Mouse (Mus musculus) heart, postnatal 36 days (tissue): Measurements from ENCODE around the gene Micall1. TPM values are rescaled to one million over a fixed set of nuclear protein-coding genes. Genes with fewer than 3 reads are reported as not detected.

ENCODE experiments used
- DNase-seq, 2 experiments: peaks; one replicate each; pipeline ENCODE4 v3.0.0; 2021 to 2022
- intact Hi-C: fragments of 180-260 bp; cut with DNase I; formaldehyde crosslinking; loops from one replicate; pipeline ENCODE4 v1.15.1; 2025
- total RNA-seq, 2 experiments: library from RNA; stranded (reverse); gene quantifications; 2 replicates each; pipeline ENCODE4 v1.2.3; 2021

Gene Micall1
- total RNA-seq, 2 experiments from 2014 or later, result 39.0 to 50.1 TPM

DNA sequence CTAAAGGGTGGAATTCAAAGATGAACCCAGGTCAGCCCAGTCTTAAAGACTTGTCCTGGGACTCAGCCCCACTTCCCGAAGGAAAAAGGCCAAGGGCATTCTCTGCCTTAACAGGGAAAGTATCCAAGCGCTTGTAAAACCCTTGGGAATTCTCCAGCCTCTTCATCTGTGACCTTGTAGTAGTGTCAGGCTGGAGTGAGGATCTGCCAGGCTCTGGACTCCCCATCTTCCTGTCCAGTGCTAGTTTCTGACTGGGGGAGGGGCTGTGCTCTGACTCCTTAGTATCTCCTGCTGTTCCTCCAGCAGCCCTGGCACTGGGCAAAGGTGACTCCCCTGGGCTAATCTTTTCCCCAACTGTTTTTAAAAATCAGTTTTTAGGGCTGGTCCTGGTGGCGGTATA lies 12.1 kb upstream of the Micall1 start:
- intact Hi-C loops, result loop anchor here (2.0 kb wide), 1 partner anchor 14 kb away; no protein-coding TSS in a partner anchor
- no peak for DNase-seq

DNA sequence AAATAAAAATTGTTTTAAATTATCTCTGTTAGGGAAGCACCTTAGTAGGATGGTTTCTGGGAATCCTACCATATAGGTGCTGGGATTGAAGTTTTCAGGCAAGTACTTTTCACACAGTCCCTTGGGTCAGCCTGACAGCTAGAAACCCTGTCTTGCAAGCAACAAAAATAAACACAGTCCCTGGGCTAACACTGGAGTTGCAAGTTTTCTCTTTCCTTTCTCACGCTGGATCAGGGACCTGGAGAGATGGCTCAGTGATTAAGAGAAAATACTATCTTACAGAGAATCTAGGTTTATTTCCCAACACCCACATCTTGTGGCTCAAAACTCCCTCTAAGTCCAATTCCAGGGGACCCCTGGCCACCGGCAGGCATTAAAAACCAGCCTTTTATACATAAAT lies 11.6 kb upstream of the Micall1 start:
- intact Hi-C loops, result loop anchor here (2.0 kb wide), 1 partner anchor 14 kb away; no protein-coding TSS in a partner anchor

DNA sequence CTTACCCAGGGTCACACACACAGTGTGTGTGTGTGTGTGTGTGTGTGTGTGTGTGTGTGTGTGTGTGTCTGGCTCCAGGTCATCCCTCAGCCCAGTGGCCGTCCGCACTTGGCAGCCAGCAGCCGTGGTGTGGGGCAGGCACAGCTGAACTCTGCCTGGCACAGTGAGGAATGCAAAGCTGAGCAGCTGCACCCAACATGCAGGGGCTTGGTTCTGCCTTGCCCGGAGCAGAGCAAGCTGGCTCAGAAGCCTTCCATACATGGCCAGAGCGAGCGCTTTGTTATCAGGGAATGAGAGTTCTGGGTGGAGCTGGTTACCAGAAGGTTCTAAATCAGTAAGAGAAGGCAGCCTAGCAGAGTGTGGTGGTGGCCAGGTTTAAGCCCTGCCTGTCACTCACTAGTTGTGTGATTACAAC lies 11.1 kb upstream of the Micall1 start:
- DNase-seq, result peak; percentile 57 to 64
- intact Hi-C loops, result loop anchor here (2.0 kb wide), 1 partner anchor 13 kb away; no protein-coding TSS in a partner anchor

More for the DNA sequence above, 11.6 kb upstream of the Micall1 start:
- DNase-seq, result no peak

DNA sequence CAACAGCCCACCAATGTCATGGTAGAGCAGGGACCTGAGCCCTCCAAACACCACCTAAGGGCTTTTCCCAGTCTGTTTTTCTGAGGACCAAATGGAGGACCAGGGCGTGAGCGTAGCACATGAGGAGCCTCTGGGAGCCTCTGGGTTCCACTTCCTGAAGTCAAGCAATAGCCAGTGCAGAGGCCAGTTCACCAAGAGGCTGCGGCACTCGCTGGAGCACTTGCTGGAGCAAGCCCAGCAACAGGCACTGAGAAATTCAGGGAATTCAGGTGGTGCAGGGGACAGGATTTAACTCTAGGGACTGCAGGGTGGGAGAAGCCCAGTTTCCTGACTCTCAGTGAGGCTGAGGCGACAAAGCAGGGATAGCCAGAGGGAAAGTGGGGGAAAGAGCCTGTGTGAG lies 10.5 kb upstream of the Micall1 start:
- DNase-seq, result no peak
- intact Hi-C loops, result no loop called here

DNA sequence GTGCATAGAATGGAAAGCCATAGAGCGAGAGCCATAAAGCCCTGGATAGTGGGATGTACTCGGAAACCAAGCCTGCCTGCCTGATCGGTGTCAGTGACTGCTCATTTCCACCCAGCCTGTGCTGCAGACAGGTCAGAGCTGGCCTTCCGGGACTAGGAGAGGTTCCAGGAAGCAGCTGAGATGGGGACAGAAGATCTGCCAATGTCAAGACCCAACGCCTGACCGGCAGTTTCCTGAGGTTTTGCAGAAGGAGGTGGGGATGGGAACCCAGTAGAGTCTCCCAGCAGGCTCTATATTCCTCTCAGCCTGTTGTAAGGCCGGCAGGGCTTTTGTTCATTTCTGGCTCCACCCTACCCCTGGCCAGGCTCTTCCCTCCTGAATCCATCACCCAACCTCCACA lies 9.8 kb upstream of the Micall1 start:
- peak in 1 of 2 experiments; percentile 35 for DNase-seq
- intact Hi-C loops, result no loop called here

DNA sequence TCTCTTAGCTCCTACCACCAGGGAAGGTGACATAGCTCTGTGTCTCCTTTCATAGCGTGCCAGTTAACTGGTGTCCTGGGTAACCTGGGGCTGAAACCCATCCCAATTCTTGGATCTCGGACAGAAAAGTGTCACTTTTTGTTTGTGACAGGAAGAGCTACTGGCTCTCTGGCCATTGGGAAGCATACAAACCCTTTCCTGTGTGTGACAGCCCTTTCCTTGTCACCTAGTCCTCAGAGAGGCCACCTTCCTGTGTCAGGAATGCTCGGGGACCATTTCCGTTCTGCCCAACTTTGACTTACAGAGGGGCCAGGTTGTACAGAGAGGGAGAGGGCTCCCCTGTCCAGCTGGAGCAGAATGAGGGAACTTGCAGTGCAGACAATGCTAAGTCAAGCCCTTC lies 9.2 kb upstream of the Micall1 start:
- intact Hi-C loops, result no loop called here

DNA sequence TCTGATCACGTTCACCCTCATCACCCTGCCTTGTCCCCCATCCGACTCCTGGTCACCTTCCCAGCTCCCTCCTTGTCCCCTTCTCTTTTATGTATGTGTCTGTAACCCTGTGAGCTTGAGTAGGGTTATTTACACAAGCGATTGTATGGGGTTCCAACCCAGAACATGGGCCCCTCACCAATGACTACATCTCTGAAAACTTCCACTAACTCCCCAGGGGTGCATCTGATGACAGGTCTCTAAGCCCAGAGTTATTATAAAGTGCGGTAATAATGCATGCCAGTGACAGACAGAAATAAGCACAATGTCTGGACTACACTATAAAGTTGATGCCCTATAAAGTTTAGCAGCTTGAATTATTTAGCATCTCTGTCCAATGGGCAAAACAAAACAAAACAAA lies 8.3 kb upstream of the Micall1 start:
- no peak for DNase-seq
- intact Hi-C loops, result no loop called here

More for the DNA sequence above, 9.2 kb upstream of the Micall1 start:
- DNase-seq, result no peak

DNA sequence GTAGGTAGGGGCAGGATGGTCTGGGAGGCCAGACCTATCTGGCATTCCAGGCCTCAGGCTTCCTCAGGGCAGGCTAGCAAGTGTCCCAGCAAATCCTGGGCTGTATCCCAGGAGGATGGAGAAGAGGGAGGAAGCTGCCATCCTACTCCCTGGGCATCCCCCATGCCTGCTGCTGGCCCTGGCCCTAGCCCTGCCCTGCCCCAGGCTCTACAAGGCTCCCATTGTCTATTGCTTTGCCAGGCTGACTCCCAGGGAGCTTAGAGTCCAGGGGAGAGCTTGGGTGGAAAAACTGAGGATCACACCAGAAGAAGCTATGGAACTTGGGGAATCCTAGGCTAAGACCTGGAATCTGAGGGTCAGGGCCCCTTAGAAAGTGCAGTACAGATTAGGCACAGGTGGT lies 7.2 kb upstream of the Micall1 start:
- intact Hi-C loops, result no loop called here
- DNase-seq, result no peak

DNA sequence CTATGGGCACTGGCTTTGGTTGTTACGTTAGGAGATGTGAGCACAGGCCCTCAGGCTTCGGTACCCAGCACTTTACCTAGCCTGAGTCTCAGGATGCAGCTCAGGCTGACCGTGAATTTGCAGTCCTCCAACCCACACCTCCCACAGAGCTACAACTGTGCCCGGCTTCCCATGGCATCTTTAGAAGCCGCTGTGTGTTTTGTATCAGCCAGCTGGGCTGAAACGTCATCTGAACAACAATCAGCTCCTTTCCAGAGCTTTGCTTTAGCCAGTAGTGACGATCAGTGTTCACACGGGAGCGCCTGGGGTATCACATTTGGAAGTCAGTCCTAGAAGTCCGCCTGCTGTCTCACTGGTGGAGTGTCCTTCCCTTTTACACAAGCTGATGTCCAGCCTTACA lies 5.4 kb upstream of the Micall1 start:
- intact Hi-C loops, result no loop called here
- no peak for DNase-seq

DNA sequence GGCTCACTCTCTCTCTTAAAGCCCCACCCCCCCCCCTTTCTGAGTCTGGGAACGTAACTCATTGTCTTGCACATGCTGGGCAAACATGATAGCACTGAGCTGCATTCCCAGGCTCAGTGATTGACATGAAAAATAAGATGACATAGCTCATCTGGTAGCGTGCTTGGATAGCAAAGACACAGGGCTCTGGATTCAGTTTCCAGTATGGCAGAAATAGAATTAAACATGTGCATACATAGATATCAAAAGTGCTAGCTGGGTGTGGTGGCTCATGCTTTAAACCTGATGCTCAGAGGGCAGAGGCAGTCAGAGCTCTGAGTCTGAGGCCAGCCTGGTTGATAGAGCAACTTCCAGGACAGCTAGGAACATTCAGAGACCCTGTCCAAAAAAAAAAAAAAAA lies 2.9 kb upstream of the Micall1 start:
- no peak for DNase-seq
- intact Hi-C loops, result no loop called here

DNA sequence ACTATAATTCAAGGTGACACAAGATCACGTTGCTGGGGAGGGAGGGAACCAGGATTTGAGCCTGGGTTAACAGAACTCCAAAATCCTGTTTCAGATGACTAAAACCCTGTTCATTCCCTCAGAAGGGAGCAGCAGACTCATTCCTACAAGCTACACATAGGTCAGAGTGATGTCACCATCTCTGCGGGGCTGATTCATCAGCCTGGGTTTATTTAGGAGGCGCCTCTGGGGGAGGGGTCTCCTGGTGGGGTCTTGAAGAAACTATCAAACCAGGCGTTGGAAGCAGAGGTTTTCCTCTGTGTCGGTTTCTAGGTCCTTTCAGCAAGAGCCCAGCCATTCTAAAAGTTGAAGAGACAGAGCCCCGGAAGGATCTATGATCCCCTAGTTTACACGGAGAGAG lies 732 bp upstream of the Micall1 start:
- intact Hi-C loops, result no loop called here
- no peak for DNase-seq

DNA sequence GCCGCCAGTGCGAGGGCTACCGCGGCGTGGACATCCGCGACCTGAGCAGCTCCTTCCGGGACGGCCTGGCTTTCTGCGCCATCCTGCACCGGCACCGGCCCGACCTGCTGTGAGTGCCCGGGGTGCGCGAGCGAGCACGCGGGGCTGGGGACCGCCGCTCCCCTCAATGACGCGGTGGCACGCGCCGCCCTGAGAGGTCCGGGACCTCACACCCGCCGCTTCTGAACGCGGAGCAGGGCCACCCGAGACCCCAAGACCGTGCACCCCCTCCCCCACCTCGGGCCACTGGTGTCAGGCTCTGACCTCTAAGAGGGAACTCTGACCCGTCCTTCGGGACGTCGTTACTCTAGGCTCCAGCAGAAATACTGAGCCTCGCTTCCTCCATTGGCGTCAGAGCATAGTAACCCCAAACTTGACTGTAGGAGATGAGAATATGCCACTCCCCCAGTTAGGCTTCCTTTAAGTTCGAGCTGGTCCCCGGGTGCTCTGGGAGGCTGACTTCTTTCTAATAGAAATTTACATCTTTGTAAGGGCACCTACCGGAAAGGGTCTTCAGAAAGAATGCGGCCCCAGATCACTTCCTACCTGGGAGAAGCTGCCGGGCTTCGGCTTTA lies 730 bp downstream of the Micall1 start:
- no peak for DNase-seq
- intact Hi-C loops, result no loop called here

DNA sequence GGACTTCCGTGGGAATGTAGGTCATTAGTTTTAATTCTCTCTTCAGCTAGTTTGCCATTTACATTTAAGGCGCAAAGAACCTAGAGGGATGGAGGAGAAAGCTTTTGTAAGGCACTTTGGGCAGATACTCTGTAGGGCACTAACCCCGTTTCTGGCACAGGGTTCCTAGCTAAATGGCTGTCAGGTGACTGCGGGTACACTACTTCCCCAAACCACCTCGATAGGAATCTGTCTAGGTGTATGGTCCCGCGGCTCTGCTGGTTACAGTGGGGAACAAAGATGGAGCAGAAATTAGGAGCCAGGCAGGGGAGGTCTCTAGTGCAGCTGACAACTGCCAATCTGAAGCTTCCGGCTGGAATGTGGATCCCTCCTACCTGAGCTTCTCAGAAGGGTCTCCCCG lies 1.3 kb downstream of the Micall1 start:
- intact Hi-C loops, result loop anchor here (2.0 kb wide), 1 partner anchor 13 kb away; no protein-coding TSS in a partner anchor
- no peak for DNase-seq

DNA sequence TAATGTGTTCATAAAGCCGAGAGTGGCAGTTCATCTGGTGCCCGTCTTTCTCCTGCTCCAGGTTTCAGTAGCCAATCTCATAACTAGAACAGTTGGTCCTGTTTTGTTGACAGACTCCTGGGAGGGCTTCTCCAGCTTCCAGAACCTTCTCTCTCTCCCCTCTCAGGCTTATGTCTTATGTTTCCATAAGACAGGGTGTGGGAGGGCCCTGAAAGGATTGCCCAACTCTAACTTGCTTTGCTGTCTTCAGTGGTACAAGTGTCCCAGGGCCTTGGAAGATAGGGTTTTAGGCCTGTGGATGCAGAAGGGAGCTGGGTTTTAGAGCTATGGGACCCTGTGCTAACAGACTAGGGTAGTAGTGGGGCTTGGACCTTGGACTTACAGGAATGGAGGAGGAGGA lies 1.8 kb downstream of the Micall1 start:
- DNase-seq, result no peak

DNA sequence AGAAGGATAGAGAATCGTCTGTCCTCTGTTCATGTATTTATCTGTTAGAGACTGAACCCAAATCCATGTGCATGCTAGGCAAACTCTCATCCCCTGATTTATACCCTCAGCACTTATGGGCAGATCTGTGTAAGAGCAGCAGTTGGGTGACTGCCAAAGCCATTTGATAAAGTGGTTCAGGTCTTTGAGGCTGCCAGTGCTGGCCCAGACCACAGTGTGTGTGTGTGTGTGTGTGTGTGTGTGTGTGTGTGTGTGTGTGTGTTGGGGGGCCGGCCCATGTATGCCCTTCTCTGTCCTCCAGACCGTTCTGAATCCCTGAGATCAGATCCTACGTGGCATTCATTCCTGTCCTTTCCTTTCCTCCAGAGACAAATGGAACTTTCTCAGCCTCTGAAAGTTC lies 3.1 kb downstream of the Micall1 start:
- peak in 1 of 2 experiments; percentile 55 for DNase-seq
- intact Hi-C loops, result loop anchor here (2.0 kb wide), 1 partner anchor 15 kb away; no protein-coding TSS in a partner anchor

More for the DNA sequence above, 1.8 kb downstream of the Micall1 start:
- intact Hi-C loops, result loop anchor here (2.0 kb wide), 1 partner anchor 14 kb away; no protein-coding TSS in a partner anchor

DNA sequence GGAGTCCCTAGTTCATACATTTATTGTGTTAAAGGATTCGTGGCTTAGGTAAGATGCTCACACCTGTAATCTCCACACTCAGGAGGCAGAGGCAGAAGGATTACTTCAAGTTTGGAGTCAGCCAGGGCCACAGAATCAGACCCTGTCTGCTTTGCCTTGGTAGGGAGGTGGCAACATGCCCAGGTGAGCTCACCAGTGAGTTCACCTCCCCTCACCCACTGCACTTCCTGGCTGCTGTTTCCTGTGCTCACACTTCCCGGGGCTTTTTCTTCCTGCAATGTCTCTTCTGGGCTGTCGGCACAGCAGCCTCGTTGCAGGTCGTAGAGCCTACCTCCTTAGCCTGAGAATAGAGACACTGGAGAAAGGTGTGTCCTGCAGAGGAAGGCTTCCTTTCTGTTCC lies 6.6 kb downstream of the Micall1 start:
- no peak for DNase-seq
- intact Hi-C loops, result no loop called here

DNA sequence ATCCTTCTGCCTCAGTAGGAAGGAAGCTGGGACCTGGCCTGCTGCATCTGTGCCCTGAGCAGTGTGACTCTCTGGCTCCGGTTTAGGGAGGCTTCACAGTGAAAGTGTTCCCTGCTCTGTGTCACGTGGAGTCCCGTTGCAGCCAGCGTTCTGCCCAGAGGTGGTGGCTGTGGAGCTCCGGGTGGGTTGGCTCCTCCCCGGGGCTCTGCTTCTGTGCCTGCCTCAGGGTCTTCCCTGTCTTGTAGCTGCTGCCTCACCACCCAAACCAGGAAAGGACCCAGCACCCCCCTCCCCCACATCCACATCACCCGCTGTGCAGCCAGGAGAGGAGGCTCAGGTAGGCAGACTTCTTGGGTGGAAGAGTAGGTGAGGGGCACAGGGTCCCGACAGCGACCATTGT lies 10.8 kb downstream of the Micall1 start:
- intact Hi-C loops, result no loop called here

DNA sequence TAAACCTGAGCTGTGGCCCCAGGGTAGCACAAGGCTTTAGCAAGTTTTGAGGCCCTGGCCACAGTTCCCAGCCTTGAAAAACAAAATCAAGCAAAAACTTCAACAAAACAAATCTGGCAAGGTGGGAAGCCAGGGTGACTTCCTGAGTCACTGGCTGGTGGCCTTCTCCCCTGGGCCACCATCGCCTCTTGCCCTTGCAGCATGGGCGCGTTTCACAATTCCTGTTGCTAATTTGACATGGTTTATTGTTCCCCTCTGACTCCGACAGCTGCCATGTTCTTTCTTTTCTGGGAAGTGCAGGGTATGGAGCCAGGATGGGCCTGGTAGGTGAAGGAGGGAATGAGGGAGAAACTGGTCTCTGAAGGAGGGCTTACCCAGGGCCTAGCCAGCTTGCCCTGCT lies 13.4 kb downstream of the Micall1 start:
- DNase-seq, result no peak
- intact Hi-C loops, result no loop called here

More for the DNA sequence above, 10.8 kb downstream of the Micall1 start:
- no peak for DNase-seq

DNA sequence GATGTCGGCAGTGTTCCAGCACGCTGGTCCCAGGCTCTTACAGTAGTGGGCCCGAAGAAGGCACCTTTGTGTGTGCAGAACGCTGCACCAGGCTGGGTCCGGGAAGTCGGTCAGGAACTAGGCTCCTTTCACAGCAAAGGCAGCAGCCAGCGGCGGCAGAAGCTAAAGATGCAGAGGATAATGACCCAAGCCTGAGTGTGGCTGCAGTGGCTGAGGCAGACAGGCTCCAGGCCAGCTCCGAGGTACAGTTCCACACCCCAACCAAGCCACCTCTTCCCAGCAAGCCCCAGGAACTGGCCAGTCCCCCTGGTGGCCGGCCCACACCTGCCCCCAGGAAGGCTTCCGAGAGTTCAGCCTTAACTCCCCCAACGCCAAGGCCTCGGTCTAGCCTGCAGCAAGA lies 13.8 kb downstream of the Micall1 start:
- intact Hi-C loops, result no loop called here
- no peak for DNase-seq

DNA sequence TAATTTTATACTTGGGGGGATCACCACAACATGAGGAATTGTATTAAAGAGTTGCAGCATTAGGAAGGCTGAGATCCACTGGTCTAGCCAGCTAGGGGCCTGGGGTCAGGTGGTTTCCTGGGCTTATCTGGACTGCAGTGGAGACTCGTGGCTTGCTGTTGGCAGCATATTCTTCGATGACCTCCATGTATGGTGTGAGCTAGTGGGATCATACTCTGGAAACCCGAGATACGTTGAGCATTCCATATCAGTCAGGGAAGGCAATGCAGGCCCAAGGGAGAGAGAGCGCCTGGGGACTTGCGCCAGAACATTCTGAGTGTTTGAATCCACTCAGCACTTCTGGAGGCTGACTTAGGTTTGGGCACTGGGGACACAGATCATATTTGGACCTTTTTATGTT lies 15.1 kb downstream of the Micall1 start:
- intact Hi-C loops, result no loop called here
- no peak for DNase-seq

DNA sequence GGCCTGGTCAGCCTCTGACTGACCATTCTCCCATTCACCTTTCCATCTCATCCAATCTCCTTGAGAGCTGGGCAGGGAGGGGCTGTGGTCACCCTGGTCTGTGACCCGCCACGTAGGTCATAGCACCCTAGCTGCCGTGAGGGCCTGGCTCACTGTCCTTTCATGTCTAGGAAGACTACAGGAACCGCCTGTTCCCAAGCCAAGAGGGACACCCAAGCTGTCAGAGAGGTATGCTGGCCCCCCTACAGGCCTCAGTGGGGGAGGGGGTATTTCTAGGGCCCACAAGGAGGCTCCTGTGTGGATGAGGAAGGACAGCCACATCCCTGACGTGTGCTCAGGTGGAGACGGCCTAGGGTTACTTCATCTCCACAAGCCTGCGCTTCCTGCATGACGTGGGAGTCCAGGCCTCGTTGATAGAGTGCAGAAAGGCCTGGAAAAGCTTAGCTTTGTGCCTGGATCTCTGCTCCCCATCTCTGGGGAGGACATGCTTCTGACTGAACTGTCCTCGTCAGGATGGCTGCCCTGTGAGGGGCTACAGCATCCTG lies 15.7 kb downstream of the Micall1 start:
- no peak for DNase-seq
- intact Hi-C loops, result no loop called here

DNA sequence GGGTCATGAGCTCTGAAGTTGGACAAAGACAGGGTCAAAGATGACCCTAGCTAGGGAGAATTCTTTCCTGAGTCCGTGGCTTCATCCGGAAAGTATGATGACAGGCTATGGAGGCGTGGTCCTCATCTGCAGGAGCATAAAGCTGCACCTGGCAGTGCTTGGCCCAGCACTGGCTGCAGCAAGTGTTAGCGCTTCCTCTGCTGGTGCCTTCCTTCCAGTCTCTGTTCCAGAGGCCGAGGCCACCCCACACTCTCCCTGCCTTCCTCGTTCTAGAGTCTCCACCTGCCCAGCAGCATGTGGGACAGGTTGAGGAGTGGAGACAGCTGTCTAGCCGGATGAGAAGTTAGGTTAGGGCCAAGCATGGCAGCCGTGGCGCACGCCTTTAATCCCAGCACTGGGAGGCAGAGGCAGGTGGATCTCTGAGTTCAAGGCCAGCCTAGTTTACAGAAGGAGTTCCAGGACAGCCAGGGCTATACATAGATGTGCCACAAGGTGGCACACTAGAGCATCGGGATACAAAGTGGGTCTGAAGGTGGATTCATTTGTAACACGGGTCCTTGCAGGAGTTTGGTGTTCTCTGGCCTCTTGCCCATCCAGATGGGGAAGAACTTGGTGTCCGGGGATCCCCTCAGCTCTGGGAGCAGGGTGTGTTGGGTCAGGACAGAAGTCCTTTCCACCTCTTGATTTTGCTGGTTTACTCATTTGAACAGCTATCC lies 17.7 kb downstream of the Micall1 start:
- intact Hi-C loops, result loop anchor here (2.0 kb wide), 2 partner anchors 22 to 34 kb away; no protein-coding TSS in a partner anchor
- DNase-seq, result peak; percentile 64 to 66
